Mouse (Mus musculus) embryonic facial prominence, embryonic 12.5 days (tissue): ENCODE measurements at regions not wholly inside any gene's neighbourhood (a gene's known extent, or its start where the extent isn't known, plus 50 kb on each side); places are given as distances from the start of the nearest gene placed in this dataset.

ENCODE experiments used
- ATAC-seq: fragments of 200-750 bp; cut with Nextera tagmentation; 2 replicates; pipeline ENCODE4 v1.8.0; 2017; ENCODE audit not compliant: insufficient number of reproducible peaks, insufficient read depth, low FRiP score, low TSS enrichment
- H3K27ac ChIP-seq: fragments of 300-500 bp; sonication (generic); 2 replicates; pipeline ENCODE4 v1.5.1; 2016; ENCODE audit warnings: mild to moderate bottlenecking
- H3K27me3 ChIP-seq: fragments of 300-500 bp; sonication (generic); 2 replicates; pipeline ENCODE4 v1.6.1; 2016; ENCODE audit warnings: mild to moderate bottlenecking, moderate library complexity
- H3K36me3 ChIP-seq: fragments of 300-500 bp; sonication (generic); 2 replicates; pipeline ENCODE4 v1.6.1; 2016; ENCODE audit warnings: mild to moderate bottlenecking
- H3K4me1 ChIP-seq: fragments of 300-500 bp; sonication (generic); 2 replicates; pipeline ENCODE4 v1.6.1; 2016
- H3K4me2 ChIP-seq: fragments of 300-500 bp; sonication (generic); replicated peaks from 2 replicates; pipeline ENCODE4 v1.6.1; 2016; ENCODE audit warnings: mild to moderate bottlenecking, moderate library complexity
- H3K4me3 ChIP-seq: fragments of 300-500 bp; sonication (generic); 2 replicates; pipeline ENCODE4 v1.5.1; 2016; ENCODE audit warnings: mild to moderate bottlenecking
- H3K9ac ChIP-seq: fragments of 300-500 bp; sonication (generic); 2 replicates; pipeline ENCODE4 v1.6.1; 2016; ENCODE audit warnings: mild to moderate bottlenecking, moderate library complexity
- H3K9me3 ChIP-seq: fragments of 300-500 bp; sonication (generic); 2 replicates; pipeline ENCODE4 v1.6.1; 2016; ENCODE audit warnings: mild to moderate bottlenecking, moderate library complexity
- WGBS: fragments of 180-500 bp; shearing (Covaris S2); methylation state at CpG from one replicate; pipeline ENCODE4 v1.1.7; 2016; 5-methylcytosine and 5-hydroxymethylcytosine counted together

DNA sequence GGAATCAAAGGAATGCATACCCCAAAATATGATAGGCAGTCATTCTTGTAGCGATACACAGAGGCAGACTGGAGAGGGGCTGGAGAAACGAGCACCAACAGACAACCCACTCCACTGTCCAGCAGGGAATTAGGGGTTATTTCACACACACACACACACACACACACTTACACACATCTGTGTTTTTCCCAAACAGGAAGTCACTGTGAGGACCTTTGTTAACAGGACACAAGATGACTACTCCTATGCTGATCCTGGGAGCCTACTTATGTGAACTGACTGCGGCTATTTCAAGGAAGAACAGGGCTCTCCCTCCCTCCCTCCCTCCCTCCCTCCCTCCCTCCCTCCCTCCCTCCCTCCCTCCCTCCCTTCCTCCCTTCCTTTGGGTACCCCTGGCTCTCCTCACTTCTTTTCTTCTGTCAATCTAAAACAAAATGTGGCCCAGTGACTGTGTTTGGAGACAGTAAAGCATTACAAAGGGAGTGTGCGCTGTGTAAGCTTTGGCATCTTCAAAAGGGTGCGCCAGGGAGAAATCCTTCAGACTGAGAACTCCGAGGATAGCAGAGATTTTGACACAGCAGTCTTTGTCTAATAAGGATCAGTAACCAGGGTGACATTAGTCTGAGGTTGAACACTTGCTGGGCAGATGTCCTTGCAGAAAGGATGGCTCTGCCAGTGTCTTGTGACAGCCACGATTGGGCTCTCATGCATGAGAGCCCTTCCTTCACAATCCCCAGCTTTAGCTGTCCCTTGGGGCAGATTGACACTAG, 86.8 kb downstream of the Ackr3 start:
- no peaks in the 10 kb centered on the region for H3K36me3 ChIP-seq
- peaks cover 35% of the 10 kb centered on the region for H3K4me1 ChIP-seq
- H3K27ac ChIP-seq: 0 out of 2 replicates have a peak overlapping the region, but pooled peaks have one; percentile 17
- no peaks in the 10 kb centered on the region for H3K9me3 ChIP-seq
- no peak overlapping the region for H3K9ac ChIP-seq
- ATAC-seq: no peak
- H3K4me2 ChIP-seq: no peak overlapping the region
- H3K27me3 ChIP-seq: no peaks in the 10 kb centered on the region
- H3K4me3 ChIP-seq: no peak overlapping the region
- WGBS: 50% methylated on average over 7 of the region's 7 CpGs

DNA sequence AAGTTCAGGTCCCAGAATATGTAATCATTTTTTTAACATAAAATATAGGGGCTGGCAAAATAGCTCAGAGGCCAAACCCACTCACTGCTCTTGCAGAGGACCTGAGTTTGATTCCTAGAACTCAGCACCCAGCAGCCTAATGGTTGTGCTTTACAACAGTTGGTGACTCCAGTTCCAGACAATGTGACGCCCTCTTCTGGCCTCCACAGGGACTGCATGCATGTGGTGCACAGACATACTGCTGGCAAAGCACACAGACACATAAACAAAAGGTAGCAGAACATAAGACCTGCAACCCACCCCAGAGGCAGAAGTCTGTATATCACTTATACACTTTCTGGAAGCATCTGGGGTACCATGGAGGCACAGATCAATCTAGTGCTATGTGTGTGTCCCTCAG, 87.5 kb downstream of the Ackr3 start:
- no peak overlapping the region for H3K9ac ChIP-seq
- no peak overlapping the region for H3K4me3 ChIP-seq
- H3K27me3 ChIP-seq: no peaks in the 10 kb centered on the region
- ATAC-seq: no peak
- H3K9me3 ChIP-seq: no peaks in the 10 kb centered on the region
- H3K36me3 ChIP-seq: no peaks in the 10 kb centered on the region
- 61% methylated on average over 1 of the region's 1 CpGs for WGBS
- no peak overlapping the region for H3K4me2 ChIP-seq
- no peak overlapping the region for H3K27ac ChIP-seq
- H3K4me1 ChIP-seq: peaks cover 30% of the 10 kb centered on the region

DNA sequence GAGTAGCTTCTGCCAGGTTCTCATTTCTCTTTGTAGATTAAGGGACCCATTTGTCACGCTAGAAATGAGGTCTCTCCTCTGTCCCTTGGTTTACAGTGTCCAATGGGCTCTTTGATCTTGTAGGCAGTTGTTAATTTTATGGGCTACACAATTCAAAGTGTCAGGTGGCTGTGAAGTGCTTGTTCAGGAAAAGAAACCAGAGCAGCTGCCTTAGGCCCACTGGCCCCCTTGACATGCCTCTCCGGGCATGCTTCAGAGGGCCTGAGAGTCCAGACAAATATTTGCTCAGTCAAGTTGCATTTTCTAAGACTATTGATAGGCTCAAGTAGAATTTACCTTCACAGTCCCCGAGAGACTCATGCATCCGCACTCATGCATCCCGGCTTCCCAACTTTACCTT, 94.0 kb downstream of the Ackr3 start:
- H3K9me3 ChIP-seq: no peaks in the 10 kb centered on the region
- 72% methylated on average over 5 of the region's 5 CpGs for WGBS
- H3K4me3 ChIP-seq: no peak overlapping the region
- H3K27ac ChIP-seq: no peak overlapping the region
- no peak overlapping the region for H3K9ac ChIP-seq
- H3K36me3 ChIP-seq: no peaks in the 10 kb centered on the region
- no peaks in the 10 kb centered on the region for H3K27me3 ChIP-seq
- H3K4me2 ChIP-seq: no peak overlapping the region
- no peaks in the 10 kb centered on the region for H3K4me1 ChIP-seq
- no peak for ATAC-seq

DNA sequence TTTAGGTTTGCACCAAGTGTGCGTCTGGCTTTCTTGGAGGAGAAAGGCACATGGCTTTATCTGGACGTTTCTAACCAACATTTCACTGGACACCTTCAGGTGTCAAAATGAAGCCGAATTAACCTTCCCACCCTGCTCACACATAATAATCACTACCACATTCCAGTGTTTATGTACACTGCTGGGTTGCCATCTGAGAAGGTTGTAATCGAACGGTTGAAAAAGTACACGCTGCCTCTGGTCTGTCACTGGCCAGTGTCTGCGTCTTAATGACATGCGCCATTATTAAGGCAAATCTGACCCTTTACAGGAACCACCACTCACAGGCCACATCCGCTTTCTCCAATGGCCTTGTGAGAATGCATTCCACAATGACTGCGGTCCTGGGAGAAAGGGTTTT, 96.4 kb downstream of the Ackr3 start:
- H3K9ac ChIP-seq: no peak overlapping the region
- H3K4me2 ChIP-seq: no peak overlapping the region
- 45% methylated on average over 10 of the region's 10 CpGs for WGBS
- no peaks in the 10 kb centered on the region for H3K4me1 ChIP-seq
- no peak overlapping the region for H3K4me3 ChIP-seq
- no peaks in the 10 kb centered on the region for H3K36me3 ChIP-seq
- no peak overlapping the region for H3K27ac ChIP-seq
- H3K9me3 ChIP-seq: peaks cover 5% of the 10 kb centered on the region; the same call in 1 of the 2 replicates
- no peaks in the 10 kb centered on the region for H3K27me3 ChIP-seq
- ATAC-seq: no peak

DNA sequence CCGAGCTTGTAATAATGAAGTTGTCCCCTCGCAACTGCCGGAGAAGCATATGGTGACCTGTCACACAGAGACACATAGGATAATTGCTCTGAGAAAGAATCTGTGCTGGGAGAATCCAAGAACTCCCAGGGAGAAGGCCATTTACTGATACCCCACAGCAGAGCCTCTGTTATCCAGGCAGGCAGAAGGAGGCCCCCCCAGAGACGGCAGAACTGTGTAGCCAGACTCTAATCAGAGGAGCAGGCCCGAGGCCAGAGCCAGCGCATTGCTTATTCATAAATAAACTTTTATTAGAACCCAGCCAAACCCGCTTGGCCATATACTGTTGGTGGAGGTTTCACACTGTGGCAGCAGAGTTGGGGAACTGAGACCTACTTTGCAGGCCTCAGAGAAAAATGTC, 100.6 kb downstream of the Ackr3 start:
- no peaks in the 10 kb centered on the region for H3K36me3 ChIP-seq
- H3K4me1 ChIP-seq: no peaks in the 10 kb centered on the region
- no peak overlapping the region for H3K9ac ChIP-seq
- no peak overlapping the region for H3K4me3 ChIP-seq
- no peak for ATAC-seq
- H3K9me3 ChIP-seq: peaks cover 5% of the 10 kb centered on the region; the same call in 1 of the 2 replicates
- H3K4me2 ChIP-seq: no peak overlapping the region
- WGBS: 73% methylated on average over 7 of the region's 7 CpGs
- H3K27me3 ChIP-seq: no peaks in the 10 kb centered on the region
- no peak overlapping the region for H3K27ac ChIP-seq

DNA sequence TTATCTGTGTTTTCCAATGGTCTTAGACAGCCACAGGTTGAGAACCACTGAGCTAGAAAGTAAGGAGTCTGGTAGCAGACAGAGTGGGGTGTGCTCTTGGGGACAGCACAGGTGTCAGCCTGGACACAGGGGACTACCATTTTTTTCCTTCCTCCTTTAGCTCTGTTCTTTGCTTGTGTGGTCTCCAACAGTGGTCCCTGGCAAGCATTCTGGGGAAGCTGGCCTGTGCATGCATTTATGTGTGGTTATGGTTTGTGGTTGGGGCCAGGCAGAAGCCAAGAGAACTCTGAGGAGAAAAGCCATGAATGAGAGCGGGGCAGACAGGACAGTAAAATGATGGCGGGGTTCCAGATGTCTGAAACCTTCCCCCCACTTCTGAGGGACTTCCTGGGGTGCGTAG, 107.2 kb downstream of the Ackr3 start:
- no peak for ATAC-seq
- H3K4me3 ChIP-seq: no peak overlapping the region
- no peak overlapping the region for H3K4me2 ChIP-seq
- H3K27me3 ChIP-seq: peaks cover 3% of the 10 kb centered on the region; the same call in 1 of the 2 replicates
- 84% methylated on average over 3 of the region's 3 CpGs for WGBS
- no peaks in the 10 kb centered on the region for H3K4me1 ChIP-seq
- H3K36me3 ChIP-seq: no peaks in the 10 kb centered on the region
- H3K27ac ChIP-seq: no peak overlapping the region
- no peaks in the 10 kb centered on the region for H3K9me3 ChIP-seq
- H3K9ac ChIP-seq: no peak overlapping the region

DNA sequence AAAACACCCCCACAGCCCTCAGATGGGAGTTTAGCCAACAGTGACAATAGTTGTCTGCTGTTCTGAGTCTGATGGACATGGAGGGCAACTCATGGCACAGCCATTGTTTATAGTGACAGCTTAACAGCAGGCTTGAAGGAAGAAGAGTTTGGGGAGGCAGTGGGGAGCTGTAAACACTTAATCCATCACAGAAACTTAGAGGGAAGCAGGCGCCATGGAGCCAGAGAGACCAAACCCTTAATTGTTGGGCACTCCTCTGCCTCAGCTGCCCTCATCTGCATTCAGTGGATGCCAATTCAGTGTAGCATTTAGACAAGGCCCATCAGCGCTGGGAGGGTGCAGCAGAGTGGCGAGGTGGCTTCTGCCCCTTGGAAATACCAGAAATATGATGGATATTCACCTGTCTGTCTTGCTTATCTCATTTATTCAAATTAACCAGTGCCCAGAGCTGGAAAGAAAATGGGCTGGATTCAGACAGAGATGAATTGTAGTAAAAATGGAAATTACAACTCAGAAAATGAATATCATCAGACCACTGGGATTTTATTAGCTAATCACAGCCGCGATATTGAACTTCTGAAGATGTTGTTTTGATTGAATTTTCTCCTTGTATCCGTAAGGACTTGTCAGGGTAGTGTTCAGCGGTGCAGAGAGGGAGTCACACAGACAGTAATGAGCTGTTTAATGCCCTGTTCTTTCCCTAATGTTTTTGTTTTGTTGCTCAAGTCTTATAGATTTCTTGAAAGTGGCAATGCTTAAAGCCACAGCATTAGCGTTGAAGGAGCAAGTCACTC, 108.1 kb downstream of the Ackr3 start:
- H3K27ac ChIP-seq: no peak overlapping the region
- no peaks in the 10 kb centered on the region for H3K4me1 ChIP-seq
- no peaks in the 10 kb centered on the region for H3K9me3 ChIP-seq
- H3K27me3 ChIP-seq: peaks cover 3% of the 10 kb centered on the region; the same call in 1 of the 2 replicates
- no peak overlapping the region for H3K4me2 ChIP-seq
- no peak for ATAC-seq
- 78% methylated on average over 8 of the region's 8 CpGs for WGBS
- H3K9ac ChIP-seq: no peak overlapping the region
- no peak overlapping the region for H3K4me3 ChIP-seq
- H3K36me3 ChIP-seq: no peaks in the 10 kb centered on the region

GRCm38 (mm10) chr1:90313750-90314359, 110.1 kb downstream of the Ackr3 start:
- Histone ChIP-seq H3K4me3 (no peak overlapping the region), H3K4me2 (no peak overlapping the region), H3K4me1 (no peaks in the 10 kb centered on the region), H3K27me3 (peaks cover 3% of the 10 kb centered on the region; the same call in 1 of the 2 replicates), H3K27ac (no peak overlapping the region), H3K9ac (no peak overlapping the region), H3K36me3 (no peaks in the 10 kb centered on the region), H3K9me3 (no peaks in the 10 kb centered on the region)
- no peak for ATAC-seq
- WGBS: 87% methylated on average over 12 of the region's 12 CpGs

DNA sequence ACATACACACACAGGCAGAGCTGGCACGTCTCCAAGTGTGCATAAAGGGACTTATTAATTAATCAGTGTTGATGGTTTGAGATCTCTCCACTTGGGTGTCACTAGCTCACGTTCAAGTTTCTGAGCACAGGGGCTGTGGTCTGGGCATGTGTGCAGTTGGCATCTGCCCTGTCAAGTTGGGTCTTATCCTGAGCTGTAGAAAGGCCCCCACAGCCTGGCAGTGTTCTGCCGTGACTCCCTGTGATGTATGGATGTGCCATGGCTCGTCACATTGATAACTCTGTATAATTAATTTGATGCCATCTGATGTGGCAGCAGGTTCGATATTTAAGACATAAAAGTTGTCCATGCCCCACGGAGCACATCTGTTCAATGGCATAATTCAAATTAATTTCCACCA, 114.1 kb downstream of the Ackr3 start:
- Histone ChIP-seq H3K4me1 (peaks cover 6% of the 10 kb centered on the region; the same call in 1 of the 2 replicates), H3K9ac (no peak overlapping the region), H3K4me3 (no peak overlapping the region), H3K27me3 (no peaks in the 10 kb centered on the region), H3K9me3 (no peaks in the 10 kb centered on the region), H3K27ac (no peak overlapping the region), H3K4me2 (no peak overlapping the region), H3K36me3 (no peaks in the 10 kb centered on the region)
- 86% methylated on average over 6 of the region's 6 CpGs for WGBS
- no peak for ATAC-seq

DNA sequence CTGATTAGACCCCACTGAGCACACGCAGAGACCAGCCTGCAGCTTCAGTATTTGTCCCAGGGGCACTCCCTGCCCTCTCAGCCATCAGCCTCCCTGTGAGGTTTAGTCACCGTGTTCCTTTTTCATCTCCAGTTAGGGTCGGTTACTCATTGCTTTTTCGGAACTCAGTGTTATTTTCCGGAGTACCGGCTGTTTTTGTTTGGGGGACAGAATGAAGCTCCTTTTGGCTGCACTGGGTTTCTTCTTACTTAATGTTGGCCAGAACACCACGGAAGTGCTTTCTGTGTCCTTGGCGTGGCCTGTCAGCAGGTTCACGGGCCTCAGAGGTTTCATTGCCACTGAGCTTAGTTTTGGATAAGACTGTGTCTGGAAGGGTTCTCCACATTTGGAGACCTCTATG, 114.7 kb downstream of the Ackr3 start:
- ATAC-seq: no peak
- Histone ChIP-seq H3K27ac (no peak overlapping the region), H3K36me3 (no peaks in the 10 kb centered on the region), H3K4me1 (peaks cover 6% of the 10 kb centered on the region; the same call in 1 of the 2 replicates), H3K27me3 (no peaks in the 10 kb centered on the region), H3K4me3 (no peak overlapping the region), H3K4me2 (no peak overlapping the region), H3K9ac (no peak overlapping the region), H3K9me3 (no peaks in the 10 kb centered on the region)
- WGBS: 78% methylated on average over 9 of the region's 9 CpGs

- Histone ChIP-seq H3K27me3 (no peaks in the 10 kb centered on the region), H3K9ac (no peak overlapping the region), H3K4me1 (peaks cover 11% of the 10 kb centered on the region; the same call in 1 of the 2 replicates), H3K4me3 (no peak overlapping the region), H3K9me3 (no peaks in the 10 kb centered on the region), H3K36me3 (no peaks in the 10 kb centered on the region), H3K4me2 (no peak overlapping the region), H3K27ac (no peak overlapping the region)
- no peak for ATAC-seq
- 66% methylated on average over 9 of the region's 9 CpGs for WGBS
Measured at GRCm38 (mm10) chr1:90320518-90320917, 116.7 kb downstream of the Ackr3 start.
